Mouse (Mus musculus) left cerebral cortex, postnatal 10 days (tissue): ENCODE measurements around the gene Lsm14b. TPM values are rescaled to one million over a fixed set of nuclear protein-coding genes. Genes with fewer than 3 reads are reported as not detected.

ENCODE experiments used
- DNase-seq, 2 experiments: peaks; one replicate each; pipeline ENCODE4 v3.0.0; 2021 to 2022; ENCODE audit warnings: low spot score in 2 of 2, mixed read lengths in 1 of 2; ENCODE audit errors: extremely low spot score in 1 of 2
- intact Hi-C: fragments of 180-260 bp; cut with DNase I; formaldehyde crosslinking; loops from one replicate; pipeline ENCODE4 v1.15.1; 2025
- total RNA-seq, 2 experiments: library from RNA; stranded (reverse); gene quantifications; 2 replicates each; pipeline ENCODE4 v1.2.3; 2021

Lsm14b gene
- total RNA-seq, result 100 to 1,000 TPM; 142 to 143 TPM

GRCm38 (mm10) chr2:180024401-180025098, at the start of gene Lsm14b:
Gene Lsm14b, plus strand, starts transcription at chr2:180024987.
- intact Hi-C loops, result loop anchor here (2.0 to 5.0 kb wide), 2 partner anchors 48 to 107 kb away; partner anchors contain the start of gene Taf4
- peak; percentile 97 to 98 for DNase-seq

DNA sequence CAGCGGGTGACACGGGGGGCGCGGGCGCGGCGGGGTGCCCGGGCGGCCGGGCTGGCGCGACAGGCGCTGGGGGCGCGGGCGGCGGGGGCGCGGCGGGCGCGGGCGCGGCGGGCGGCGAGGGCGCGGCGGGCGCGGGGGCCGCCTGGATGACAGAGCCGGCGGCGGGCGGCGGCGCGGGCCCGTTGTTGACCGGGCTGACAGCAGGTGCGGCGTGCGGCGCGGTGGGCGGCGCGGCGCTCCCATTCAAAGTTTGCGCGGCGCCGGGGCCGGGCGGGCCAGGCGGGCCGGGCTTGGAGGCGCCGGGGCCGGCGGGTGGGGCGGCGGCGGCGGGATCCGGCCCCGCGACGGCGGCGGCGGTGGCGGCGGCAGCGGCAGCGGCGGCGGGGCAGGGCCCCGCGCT, 48.9 kb upstream of the Lsm14b start:
- intact Hi-C loops, result loop anchor here (2.0 to 5.0 kb wide), 2 partner anchors 49 to 59 kb away; partner anchors contain the start of gene Lsm14b
- DNase-seq, result peak in 1 of 2 experiments; percentile 66

DNA sequence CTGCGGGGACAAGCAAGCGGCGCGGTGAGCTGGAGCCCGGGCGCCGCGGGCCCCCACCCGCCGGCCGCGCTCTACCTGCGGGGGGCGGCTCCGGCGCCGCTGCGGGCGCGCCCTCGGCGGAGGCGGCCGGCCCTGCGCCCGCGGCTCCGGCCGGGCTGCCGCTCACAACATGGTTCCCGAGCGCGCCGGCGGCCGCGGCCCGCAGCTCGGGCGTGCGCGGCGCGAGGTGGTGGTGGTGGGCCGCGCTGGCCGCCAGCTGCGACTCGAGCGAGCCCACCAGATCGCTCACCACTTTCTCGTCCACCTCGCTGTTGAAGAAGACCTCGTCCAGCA, 48.5 kb upstream of the Lsm14b start:
- no peak for DNase-seq
- intact Hi-C loops, result loop anchor here (2.0 to 5.0 kb wide), 2 partner anchors 49 to 59 kb away; partner anchors contain the start of gene Lsm14b

- intact Hi-C loops, result loop anchor here (2.0 to 5.0 kb wide), 2 partner anchors 48 to 59 kb away; partner anchors contain the start of gene Lsm14b
- DNase-seq, result peak; percentile 84 to 92
Measured at GRCm38 (mm10) chr2:179976628-179977343, 48.0 kb upstream of the Lsm14b start, which contains the start of gene Taf4. Gene Taf4, minus strand, starts transcription at chr2:179976646.

GRCm38 (mm10) chr2:179977344-179978025, 47.3 kb upstream of the Lsm14b start:
- DNase-seq, result no peak
- intact Hi-C loops, result loop anchor here (2.0 to 5.0 kb wide), 2 partner anchors 47 to 60 kb away; partner anchors contain the start of gene Lsm14b

GRCm38 (mm10) chr2:179978250-179978649, 46.5 kb upstream of the Lsm14b start:
- intact Hi-C loops, result loop anchor here (5.0 kb wide), 1 partner anchor 61 kb away; no protein-coding TSS in a partner anchor
- no peak for DNase-seq

GRCm38 (mm10) chr2:179979836-179980235, 45.0 kb upstream of the Lsm14b start:
- intact Hi-C loops, result loop anchor here (5.0 kb wide), 1 partner anchor 63 kb away; no protein-coding TSS in a partner anchor
- no peak for DNase-seq

DNA sequence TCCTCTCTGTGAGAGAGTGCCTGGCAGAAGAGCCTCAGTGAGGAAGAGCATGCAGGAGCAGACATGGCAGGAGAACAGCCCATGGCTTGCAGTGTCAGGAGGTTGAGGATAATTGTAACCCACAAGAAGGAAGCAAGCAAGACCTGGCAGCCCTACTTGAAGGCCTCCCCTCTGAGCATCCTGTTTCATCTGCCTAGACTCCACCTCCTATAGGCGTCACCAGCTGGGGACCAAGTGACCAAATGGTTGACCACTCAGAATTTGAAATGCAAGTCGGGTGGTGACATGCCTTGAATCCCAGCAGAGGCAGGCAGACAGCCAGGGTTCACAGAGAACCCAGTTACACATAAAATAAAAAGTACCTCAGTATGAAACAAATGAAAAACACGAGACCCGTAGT, 44.2 kb upstream of the Lsm14b start:
- intact Hi-C loops, result no loop called here
- DNase-seq, result no peak

DNA sequence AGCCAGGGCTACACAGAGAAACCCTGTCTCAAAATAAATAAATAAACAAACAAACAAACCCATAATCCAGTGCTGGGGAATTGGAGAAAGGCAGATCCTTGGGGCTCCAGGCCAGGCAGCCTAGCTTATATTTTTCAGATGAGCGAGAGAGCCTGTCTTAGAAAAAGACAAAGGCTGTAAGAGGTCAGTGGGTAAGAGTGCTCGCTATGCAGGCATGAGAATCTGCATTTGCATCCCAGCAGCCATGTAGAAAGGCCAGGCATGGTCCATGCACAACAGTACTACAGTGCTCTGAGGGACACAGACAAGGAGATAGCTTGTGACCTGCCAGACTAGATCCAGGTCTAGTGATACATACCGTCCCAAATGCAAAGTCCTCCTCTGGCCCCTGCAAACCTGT, 42.1 kb upstream of the Lsm14b start:
- intact Hi-C loops, result no loop called here
- no peak for DNase-seq

DNA sequence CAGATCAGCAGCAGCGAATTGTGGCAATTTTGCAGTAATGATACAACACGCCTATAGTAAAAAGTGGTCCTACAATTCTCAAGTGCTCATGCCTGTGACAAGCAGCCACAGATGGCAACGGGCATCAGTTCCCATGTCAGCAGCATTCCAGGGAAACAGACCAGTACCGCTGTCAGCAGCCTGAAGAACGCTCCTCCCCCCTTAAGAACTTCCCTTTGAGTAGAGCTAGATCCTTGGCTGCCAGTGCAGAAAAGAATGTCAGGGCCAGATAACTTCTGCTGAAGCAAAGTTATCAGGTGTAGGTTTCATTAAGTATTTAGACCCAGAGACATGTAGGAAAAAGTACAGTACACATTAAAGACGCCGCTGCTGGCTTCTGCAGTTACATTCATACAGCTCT, 40.0 kb upstream of the Lsm14b start:
- no peak for DNase-seq
- intact Hi-C loops, result no loop called here

GRCm38 (mm10) chr2:179985695-179986094, 39.1 kb upstream of the Lsm14b start:
- DNase-seq, result no peak
- intact Hi-C loops, result no loop called here

DNA sequence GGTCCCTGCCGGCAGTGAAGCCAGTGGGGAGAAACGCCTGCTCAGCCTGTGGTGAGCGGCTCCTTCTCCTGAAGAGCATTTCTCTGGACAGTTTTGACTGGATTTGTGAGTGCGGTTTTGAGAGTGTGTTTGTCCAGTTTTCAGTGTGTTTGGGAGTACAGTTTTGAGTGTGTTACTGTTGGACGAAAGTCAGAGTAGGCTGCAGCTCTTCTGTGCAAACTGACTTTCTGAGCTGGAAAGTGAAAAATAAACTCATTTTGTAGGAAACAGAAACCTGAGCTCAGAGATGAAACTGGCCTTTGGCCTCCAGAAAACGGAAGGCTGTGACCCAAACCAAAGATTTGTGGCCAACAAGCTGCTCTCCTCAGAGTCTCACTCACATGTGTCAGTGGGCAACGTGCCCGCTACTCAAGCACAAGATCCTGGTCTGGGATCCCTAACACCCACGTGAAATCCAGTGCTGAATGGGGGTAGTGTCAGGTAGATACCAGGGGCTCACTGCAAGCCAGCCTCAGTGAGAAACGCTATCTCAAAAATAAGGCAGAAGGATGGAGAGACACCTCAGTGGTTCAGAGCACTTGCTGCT, 38.3 kb upstream of the Lsm14b start:
- no peak for DNase-seq

GRCm38 (mm10) chr2:179989098-179989497, 35.7 kb upstream of the Lsm14b start:
- no peak for DNase-seq
- intact Hi-C loops, result no loop called here

More for the DNA sequence above, 38.3 kb upstream of the Lsm14b start:
- intact Hi-C loops, result no loop called here

- DNase-seq, result no peak
- intact Hi-C loops, result no loop called here
Measured at GRCm38 (mm10) chr2:179993071-179993470, 31.7 kb upstream of the Lsm14b start.

DNA sequence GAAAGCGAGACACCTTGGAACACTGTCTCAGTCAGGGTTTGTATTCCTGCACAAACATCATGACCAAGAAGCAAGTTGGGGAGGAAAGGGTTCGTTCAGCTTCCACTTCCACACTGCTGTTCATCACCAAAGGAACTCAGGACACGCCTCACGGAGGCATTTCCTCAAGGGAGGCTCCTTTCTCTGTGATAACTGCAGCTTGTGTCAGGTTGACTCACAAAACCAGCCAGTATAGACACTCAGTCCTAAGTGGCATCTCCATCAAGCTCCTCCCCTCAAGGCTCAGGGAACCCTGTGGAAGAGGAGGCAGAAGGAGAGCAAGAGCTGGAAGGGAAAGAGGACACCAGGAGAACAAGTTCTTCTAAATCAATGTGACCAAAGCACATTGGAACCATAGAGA, 26.4 kb upstream of the Lsm14b start:
- intact Hi-C loops, result no loop called here

DNA sequence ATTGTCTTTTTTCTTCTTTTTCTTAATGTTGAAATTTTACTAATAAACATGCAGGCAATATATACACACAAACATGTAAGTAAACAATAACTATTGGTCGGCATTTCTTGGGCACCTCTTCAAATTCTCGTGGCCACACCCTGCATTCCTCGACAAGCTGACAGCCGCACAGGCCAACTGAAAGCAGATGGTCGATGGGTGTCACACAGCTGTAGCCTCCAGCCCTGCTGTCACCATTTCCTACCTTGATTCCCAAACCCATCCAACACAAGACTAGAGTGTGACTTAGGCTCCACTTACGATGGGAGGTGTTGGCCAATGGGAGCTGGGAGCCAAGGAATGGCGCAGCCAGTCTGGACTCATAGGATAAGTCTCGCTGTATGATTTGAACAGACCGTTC, 23.2 kb upstream of the Lsm14b start:
- no peak for DNase-seq
- intact Hi-C loops, result no loop called here

More for the DNA sequence above, 26.4 kb upstream of the Lsm14b start:
- DNase-seq, result no peak

- no peak for DNase-seq
- intact Hi-C loops, result no loop called here
Measured at GRCm38 (mm10) chr2:180005656-180006351, 19.0 kb upstream of the Lsm14b start.

- DNase-seq, result no peak
- intact Hi-C loops, result no loop called here
Measured at GRCm38 (mm10) chr2:180006352-180007017, 18.3 kb upstream of the Lsm14b start.
